Mouse (Mus musculus): Measurements from ENCODE around the gene Traf2. TPM values are rescaled to one million over a fixed set of nuclear protein-coding genes. Genes with fewer than 3 reads are reported as not detected.
"Not testable (repeated sequence)": the region's sequence is repeated elsewhere in the genome, so short reads cannot be mapped to it uniquely, and the experiment has no call there.

The Traf2 gene
- total RNA-seq, 2 experiments from 2014 or later: 16.1 to 18.3 TPM

DNA sequence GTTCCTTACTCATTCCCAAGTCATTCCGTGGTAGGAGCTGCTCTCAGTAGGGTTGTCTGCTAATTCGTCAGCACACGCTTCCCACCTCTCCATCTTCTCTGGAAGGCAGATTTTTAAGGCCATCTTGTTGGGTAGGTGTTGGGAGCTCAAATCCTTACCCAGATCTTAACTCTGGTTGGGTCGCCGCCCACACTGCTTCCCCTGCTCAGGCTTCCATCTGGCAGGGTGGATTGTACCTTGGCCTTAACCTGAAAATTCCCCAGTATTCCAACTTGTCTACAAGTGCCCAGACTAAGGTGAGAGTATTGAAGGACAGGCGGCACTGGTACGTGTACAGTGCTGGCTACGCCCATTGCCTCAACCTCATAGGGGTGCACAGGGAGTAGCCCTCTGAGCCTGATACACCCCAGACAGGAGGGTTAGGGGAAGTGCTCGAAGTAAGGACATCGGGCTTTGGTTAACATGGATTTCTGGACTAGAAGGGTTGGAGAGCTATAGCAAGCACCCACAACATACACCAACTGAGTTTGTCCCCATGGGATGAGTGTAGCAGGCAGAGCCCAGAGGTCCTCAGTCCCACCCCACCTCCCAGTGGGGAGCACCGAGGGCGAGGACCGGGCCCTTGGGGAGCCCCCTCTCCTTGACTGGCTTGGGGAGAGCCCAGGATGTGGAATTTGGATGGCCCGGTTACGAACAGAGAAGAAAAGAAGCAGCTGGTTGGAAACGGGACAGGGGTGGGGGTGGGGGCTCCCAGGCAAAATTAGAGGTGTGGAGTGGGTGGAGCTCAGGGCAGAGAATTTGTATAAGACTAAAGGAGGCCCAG lies 29.5 kb upstream of the Traf2 start:
- intact Hi-C loops (cut with DNase I): no loop called here
- no peak for DNase-seq

DNA sequence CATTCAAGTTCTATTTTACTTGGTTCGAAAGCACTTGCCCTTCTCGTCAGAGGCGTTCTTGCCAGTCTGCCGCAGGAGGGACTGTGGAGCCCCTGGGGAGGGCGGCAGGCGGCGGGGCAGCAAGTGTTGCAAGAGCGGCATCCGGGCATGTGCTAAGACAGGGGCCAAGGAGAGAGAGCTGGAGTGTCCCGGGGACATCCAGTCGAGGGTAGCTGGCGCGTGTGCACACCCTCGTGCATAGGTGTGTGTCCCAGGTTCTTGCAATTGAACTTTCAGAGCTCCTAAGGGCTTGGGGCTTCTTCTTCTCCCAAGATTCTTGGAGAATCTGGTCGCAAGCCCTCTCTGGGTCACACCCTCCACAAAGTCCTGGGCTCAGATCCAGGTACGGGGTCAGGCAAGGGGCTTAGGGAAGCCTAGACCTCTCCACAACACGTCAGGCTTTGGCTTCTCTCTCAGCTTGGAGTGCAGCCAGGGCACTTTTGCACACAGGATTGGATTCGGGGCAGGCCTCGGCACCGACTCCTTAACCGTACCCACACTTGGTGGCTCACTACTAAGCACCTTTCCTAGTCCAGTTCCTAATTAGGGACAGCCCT lies 28.8 kb upstream of the Traf2 start:
- DNase-seq: peak; percentile 53 to 60

DNA sequence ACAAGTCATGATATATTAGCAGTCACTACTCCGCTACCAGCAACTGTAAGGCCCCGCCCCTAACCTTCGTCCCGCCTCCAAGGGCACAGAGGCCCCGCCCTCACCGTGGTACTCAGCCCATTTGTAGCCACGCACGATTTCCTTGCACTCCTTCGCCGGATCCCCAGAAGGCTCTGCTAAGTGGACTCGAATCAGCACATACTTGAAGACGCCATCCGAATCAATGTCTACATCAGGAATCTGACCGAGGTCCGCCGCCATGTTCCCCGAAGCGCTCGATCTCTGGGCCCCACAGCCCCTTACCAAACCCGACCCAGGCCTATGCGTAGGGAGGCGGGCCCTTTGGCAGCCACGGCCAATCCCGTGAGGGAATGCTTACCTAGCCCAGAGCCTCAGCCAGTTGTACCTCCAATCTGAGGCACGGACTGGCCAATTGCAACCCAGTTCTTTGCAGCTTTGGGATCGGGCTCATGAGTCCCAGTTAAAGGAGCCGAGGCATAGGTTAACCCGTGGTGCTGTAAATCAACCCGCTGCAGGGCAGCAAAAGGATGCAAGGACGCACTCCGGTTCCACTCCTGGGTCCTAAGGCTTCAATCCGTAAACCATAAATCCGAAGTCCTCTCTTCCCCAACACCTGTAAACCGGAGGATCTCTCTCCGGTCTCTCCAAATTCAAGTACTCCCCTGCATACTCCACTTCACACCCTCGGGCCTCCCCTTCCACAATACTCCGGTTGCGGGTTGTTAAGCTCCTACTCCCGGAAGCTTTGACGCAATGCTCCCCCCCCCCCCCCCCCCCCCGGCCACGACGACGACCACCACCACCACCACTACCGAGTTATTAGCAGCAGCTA lies 28.1 kb upstream of the Traf2 start, which contains the start of the genes Mamdc4 and Phpt1:
TSS of gene Mamdc4 (minus strand) at position 267 of the 853 bp plus-strand sequence.
TSS of gene Phpt1 (minus strand) at position 646 of the 853 bp plus-strand sequence.
- peak; percentile 98 to 99 for DNase-seq
- intact Hi-C loops (cut with DNase I): no loop called here

More for the DNA sequence above, 28.8 kb upstream of the Traf2 start:
- intact Hi-C loops (cut with DNase I): no loop called here

DNA sequence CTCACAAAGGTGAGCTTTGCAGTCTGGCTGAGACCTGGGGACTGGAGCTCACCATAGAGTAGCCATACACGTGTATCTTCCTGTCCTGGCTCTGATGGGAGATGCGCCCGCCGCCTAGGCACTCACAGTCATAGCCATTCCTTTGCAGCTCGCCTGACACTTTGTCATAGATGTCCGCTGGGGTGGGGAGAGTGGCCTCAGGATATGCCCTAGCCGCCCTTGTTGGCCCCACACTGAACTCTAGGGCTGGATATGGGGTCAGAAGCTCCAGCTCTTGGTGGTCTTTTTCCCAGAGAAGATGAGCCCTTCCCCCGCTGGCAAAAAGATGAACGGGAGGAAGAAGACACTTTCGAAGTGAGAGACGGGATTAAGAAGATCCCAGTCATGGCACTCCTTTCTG lies 27.4 kb upstream of the Traf2 start:
- intact Hi-C loops (cut with DNase I): no loop called here
- no peak for DNase-seq

DNA sequence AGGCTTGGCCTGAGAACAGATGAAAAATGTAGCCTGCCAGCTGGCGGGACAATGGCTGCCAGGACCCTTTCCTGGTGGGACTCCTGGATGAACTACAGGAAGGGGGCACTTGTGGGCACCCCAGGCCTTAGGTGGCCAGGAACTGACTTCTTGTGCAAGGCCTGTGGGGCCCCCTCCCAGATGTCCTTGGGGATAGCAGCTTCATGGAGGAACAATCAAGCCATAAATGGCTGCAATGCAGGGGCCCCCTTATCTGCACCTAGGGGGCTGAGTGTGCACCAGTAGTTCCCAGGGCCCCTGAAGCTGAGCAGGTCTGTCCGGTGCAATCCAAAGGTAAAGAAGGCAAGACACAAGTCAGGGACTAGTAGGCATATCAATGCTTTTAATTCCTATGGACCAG lies 26.3 kb upstream of the Traf2 start:
- DNase-seq: no peak
- intact Hi-C loops (cut with DNase I): no loop called here

DNA sequence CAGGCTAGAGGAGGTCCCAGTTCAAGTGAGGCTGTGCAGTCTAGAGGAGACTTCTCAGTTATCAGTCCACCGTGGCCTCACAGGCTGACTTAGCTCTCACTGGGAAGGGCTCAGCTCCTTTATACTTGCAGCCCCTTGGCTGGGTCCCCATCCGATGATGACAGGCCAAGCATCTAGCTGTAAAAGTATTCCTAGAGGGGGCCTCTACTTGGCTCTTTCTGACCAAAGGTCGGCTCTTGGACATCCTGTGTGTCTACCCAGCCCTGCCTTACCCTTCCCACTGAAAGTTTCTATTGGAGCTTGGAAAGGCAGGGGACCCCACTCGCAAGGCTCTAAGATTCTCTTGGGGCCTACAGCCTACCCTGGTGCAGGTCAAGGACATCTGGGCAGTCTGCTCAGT lies 24.5 kb upstream of the Traf2 start:
- no peak for DNase-seq
- intact Hi-C loops (cut with DNase I): no loop called here

DNA sequence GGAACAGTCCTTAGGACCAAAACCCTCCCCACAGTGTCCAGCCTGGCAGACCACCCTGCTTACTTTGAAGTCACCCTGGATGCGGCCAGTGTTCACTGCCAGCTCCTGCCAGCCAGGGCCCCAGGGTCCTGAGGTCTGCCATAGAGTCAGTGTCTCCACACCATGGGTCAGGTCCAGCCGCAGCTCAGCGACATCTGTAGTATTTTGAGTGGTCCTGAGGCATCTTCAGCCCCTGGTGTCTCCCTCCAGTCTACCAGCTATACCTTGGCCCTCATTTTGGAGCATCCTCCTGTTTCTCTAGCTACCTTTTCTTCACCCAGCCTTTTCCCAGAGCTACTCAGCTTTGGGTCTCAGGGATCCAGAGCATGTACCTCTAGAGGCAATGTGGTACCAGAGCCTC lies 22.6 kb upstream of the Traf2 start:
- DNase-seq: no peak
- intact Hi-C loops (cut with DNase I): no loop called here

DNA sequence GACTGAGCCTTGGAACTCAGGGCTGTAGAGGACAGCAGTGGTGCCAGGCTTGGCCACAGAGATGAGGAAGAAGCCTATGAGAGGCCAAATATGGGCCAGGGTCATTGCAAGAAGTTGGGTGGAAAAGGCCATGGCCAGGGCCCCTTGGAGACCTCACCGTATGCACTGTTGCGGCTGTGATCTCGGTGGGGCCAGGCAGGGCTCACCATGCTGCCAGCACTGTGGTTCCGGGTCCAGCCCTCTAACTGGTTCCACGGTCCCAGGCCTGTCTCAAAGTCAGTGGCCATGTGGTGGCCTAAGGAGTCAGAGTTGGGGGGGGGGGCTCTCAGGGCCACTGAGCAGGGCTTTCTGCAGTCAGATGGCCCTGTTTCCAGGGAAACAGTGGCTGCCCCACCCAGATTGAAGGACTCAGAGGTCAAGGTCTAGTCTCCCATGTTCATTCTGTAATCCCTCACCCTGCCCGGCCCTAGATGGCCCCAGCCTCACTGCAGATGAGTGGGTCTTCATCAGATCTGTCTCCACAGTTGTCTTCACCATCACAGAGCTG lies 21.8 kb upstream of the Traf2 start:
- intact Hi-C loops (cut with DNase I): no loop called here
- DNase-seq: no peak

DNA sequence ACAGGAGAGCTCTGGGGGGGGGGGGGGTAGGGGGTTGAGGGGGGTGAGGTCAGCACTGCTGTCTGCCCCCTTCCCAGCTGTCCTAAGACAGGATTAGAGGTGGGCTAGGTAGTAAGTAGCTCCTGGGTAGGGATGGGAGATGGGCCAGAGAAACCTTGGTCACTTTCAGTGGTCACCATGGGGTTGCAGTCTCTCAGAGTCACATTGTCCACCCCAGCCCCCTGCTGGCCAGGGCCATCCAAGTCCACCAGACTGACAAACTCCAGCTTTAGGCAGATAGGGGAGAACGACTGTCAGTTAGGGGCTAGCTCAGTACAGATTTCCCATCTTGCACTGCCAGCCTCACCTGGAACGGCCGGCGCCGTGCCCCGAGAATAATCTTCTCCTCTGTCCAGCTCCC lies 19.8 kb upstream of the Traf2 start:
- no peak for DNase-seq
- intact Hi-C loops (cut with DNase I): no loop called here

DNA sequence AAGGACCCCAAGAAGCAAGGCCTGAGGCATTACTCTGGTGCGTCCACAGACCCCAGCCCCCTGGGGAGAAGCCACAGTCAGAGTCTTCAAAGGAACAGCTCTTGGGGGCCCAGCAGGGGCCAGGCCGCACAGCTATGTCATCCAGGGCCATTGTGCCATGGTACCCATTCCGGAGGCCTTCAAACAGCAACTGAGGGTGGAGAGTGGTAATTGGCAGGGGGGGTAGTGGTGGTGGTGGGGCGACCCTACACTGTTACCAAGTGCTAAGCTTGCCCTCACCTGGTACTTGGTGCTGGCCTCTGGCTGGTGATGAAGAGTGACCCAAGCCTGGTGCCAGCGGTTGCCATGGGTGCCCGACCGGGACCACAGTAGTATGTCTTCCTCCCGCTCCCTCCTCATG lies 19.0 kb upstream of the Traf2 start:
- intact Hi-C loops (cut with DNase I): no loop called here
- no peak for DNase-seq

DNA sequence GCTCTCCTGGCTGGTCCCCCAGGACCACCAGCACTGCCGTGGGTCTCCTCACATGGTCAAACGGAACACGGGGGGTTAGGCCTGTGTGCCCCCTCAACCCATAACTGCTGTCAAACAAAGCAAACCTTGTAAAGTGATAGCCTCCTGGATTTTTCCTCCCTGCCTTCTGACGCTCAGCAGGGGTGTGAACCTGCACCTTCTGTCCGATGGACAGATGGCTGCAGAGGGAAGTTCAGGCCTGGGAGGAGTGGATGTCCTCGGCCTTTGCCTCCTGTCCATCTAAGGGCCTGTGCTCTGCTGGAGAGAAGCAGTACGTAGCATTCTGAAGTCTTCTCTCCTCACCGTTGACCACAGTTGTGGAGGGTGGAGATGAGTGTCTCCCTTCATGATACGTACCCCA lies 15.2 kb upstream of the Traf2 start:
- DNase-seq: no peak
- intact Hi-C loops (cut with DNase I): no loop called here

DNA sequence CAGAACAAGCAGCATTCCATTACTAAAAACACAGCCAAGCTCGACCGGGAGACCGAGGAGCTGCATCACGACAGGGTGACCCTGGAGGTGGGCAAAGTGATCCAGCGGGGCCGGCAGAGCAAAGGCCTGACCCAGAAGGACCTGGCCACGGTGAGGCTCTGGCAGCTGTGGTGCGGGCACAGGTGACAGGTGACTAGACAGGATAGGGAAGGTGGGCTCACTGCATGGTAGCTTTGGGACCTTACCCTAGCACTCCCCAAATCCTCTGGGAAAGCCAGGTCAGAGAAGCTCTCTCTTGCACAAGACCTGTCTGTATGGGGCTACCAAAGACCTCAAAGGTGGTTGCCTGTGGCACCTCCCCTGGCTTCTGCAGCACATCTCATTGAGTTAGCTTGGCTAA lies 13.8 kb upstream of the Traf2 start:
- no peak for DNase-seq
- intact Hi-C loops (cut with DNase I): no loop called here

DNA sequence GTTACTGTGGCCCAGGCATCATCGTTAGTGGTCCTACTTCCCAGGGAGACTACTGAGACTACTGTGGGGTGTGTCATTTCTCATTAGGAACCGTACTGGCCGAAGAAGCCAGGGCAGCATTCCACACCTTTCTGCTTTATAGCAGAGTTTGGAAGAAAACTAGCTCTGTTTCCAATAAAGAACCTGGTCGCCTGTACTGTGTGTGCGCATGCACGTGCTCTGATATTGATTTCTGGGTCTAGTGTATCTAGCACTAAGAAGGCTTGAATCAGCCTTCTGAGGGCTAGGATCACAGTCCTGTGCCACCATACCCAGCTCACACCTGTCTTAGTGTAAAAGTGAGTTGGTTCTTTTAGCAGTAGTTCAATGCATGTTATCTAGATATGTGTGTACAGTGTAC lies 12.0 kb upstream of the Traf2 start:
- no peak for DNase-seq
- intact Hi-C loops (cut with DNase I): loop anchor here (10.0 kb wide), 1 partner anchor 134 kb away; the partner anchor contains the start of genes Abca2 and Fut7

DNA sequence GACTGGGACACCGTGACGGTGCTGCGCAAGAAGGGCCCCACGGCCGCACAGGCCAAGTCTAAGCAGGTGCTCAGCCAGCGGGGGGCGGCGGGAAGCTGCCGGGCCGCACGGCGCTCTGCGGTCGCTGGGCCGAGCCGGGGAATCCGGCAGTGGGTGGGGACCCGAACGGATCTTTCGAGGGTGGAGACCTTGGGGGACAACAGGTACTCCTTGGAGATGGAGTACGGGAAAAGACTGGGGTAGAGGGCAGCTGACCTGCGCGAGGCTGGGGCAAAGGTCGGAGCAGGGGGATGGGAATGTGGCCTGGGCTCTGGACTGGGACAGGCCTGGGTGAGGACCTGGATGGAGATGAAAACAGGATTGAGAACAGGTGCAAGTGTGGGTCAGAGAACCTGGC lies 11.2 kb upstream of the Traf2 start:
- no peak for DNase-seq
- intact Hi-C loops (cut with DNase I): loop anchor here (10.0 kb wide), 1 partner anchor 133 kb away; the partner anchor contains the start of genes Abca2 and Fut7

DNA sequence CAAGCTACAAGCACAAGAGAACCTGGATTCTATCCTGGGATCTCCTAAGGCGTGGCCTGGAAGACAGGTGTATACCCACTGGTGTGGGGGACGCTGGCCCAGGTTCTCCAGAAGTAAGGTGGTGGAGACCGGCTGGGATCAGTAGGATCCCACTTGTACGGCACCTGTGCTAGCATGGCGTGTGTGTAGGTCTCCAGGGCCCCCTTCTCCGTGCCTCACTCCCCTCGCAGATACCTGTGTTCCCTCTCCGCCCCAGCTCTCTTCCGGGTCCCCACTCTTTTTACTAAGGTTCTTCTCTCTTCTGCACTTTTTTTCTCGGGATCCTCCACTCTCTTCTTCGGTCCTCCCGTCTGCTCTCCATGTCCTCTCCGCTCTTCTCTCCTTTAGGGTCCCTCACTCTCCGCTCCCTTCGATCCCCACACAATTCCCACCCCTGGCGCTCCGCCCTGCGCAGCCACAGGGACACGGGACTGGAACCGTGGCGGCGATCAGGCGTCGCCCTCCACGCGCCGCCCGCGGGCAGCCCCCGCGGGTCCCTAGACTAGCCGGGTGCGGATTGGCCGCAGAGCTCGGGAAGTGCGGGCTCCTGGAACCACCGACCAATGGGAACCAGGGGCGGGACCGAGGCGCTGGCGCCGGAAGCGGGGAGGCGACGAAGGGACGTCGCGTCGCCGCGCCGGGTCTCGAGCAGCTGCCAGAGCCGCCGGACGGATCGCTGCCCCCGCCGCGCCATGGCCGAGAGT lies 10.7 kb upstream of the Traf2 start, which contains the start of gene Edf1:
TSS of gene Edf1 (plus strand) at position 627 of the 743 bp plus-strand sequence.
- peak; percentile 97 for DNase-seq
- intact Hi-C loops (cut with DNase I): loop anchor here (10.0 kb wide), 1 partner anchor 133 kb away; the partner anchor contains the start of genes Abca2 and Fut7

DNA sequence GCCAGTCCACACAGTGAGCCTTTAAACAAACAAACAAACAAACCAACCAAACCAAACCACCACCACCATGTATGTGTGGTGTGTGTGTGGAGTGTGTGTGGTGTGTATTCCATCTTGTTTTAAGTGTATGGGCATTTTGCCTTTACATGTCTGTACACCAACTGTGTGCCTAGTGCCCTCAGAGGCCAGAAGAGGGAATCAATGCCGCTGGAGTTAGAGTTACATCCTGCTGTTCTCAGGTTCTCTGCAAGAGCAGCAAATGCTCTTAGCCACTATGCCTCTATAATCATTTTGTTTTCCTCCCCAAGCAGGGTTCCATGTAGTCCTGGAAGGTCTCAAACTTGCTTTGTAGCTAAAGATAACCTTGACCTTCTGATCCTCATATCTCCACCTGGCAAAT lies 9.6 kb upstream of the Traf2 start:
- intact Hi-C loops (cut with DNase I): loop anchor here (10.0 kb wide), 1 partner anchor 131 kb away; the partner anchor contains the start of genes Abca2 and Fut7
- DNase-seq: no peak

DNA sequence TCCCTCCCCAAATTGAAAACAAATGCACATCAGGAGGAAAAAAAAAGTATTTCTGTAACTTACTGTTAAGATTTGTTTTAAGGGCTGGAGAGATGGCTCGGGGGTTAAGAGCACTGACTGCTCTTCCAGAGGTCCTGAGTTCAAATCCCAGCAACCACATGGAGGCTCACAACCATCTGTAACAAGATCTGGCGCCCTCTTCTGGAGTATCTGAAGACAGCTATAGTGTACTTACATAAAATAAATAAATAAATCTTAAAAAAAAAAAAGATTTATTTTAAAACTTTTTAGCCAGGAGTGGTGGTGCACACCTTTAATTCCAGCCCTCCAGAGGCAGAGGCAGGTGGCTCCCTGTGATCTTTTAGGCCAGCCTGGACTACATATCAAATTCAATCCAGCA lies 8.7 kb upstream of the Traf2 start:
- not testable (repeated sequence) for DNase-seq
- intact Hi-C loops (cut with DNase I): loop anchor here (10.0 kb wide), 1 partner anchor 131 kb away; the partner anchor contains the start of genes Abca2 and Fut7

DNA sequence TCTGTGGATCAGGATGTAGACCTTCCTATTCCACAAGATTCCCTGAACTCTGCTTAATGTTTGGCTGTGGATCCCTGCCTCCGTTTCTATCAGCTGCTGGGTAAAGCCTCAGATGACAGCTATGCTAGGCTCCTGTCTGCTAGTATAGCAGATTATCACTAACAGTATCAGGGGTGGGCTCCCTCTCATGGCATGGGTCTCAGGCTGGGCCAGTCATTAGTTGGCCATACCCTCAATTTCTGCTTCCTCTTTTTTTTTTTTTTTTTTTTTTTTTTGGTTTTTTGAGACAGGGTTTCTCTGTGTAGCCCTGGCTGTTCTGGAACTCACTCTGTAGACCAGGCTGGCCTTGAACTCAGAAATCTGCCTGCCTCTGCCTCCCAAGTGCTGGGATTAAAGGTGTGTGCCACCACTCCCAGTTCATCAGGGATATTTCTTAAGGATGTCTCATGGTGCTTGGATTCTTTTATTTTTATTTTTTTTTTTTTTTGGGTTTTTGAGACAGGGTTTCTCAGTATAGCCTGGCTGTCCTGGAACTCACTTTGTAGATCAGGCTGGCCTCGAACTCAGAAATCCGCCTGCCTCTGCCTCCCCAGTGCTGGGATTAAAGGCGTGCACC lies 6.5 kb upstream of the Traf2 start:
- DNase-seq: not testable (repeated sequence)
- intact Hi-C loops (cut with DNase I): loop anchor here (10.0 kb wide), 1 partner anchor 128 kb away; the partner anchor contains the start of genes Abca2 and Fut7

DNA sequence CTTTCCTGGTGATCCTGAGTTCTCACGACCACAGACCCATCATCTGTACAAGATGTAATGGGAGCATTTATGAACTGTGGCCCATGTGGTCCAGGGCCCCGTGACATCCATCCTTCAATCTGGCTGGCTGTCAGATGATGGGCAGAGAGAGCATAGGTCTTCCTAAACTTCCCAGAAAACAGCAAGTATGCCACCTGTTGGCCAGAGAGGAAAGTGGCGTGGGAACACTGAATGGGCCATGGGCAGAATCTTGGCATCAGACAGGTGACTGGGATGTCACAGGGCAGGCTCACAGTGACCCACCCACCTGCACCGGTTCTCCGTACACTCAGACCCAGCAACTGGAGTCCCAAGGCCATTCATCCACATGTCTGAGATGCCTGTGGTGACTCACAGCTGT lies 4.4 kb upstream of the Traf2 start:
- intact Hi-C loops (cut with DNase I): loop anchor here (10.0 kb wide), 1 partner anchor 126 kb away; the partner anchor contains the start of genes Abca2 and Fut7
- DNase-seq: peak; percentile 64 to 71

Data from heart, postnatal 10 days (tissue).